Mouse (Mus musculus): ENCODE measurements around the gene Psmc1. TPM values are rescaled to one million over a fixed set of nuclear protein-coding genes. Genes with fewer than 3 reads are reported as not detected.

Psmc1 gene
- polyA plus RNA-seq, 1 experiment from 2014 or later, result 243 TPM

DNA sequence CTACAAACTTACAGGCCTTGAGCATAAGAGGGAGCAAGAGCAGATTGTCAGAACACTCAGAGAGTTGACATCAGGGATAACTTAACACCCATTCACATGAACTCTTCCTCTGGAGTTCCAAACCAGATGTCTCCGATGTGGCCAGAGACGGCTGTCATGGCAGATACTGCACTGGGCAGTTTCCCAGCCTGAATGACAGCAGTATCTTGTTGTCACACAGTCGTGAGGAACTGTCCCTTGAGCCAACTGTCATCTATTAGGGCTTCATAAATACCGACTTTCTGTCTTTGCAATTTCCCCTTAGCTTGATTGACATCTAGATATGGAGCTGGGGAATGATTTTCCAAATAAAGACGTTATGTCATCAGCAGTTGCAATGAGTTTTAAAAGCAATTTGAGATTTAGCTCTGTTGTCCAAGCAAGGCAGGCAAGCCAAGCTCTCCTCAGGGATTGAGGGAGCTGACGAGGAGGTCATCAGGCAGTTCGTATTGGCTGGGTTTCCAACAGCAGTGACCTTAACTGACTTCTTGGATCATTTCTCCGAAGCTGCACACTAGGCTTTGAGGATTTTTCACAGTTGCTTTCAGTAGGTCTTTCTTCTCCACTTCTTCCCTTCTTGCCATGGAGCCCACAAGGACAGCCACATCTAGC lies 30.2 kb upstream of the Psmc1 start:
- H3K9ac ChIP-seq (ENCODE audit: low read depth, low read length), result no peak overlapping the region
- 64% methylated on average over 8 of the region's 8 CpGs for WGBS (ENCODE audit: insufficient replicate concordance)
- H3K36me3 ChIP-seq (ENCODE audit: control insufficient read depth, insufficient read depth, low read length), result no peaks in the 10 kb centered on the region
- no peaks in the 10 kb centered on the region for H3K27me3 ChIP-seq (ENCODE audit: control insufficient read depth, insufficient read depth, low read length)
- no peak overlapping the region for H3K4me3 ChIP-seq (ENCODE audit: low read depth, low read length)
- no peak overlapping the region for H3K4me2 ChIP-seq
- no peaks in the 10 kb centered on the region for H3K4me1 ChIP-seq (ENCODE audit: control insufficient read depth, insufficient read depth, low read length)
- no peak for ATAC-seq (replicated peaks; ENCODE audit: insufficient number of reproducible peaks, low FRiP score, low TSS enrichment)
- H3K9me3 ChIP-seq (replicated peaks; ENCODE audit: control insufficient read depth, low read length), result no peaks in the 10 kb centered on the region
- H3K27ac ChIP-seq (ENCODE audit: low read depth, low read length), result no peak overlapping the region

GRCm38 (mm10) chr12:100088026-100088425 lies 21.9 kb upstream of the Psmc1 start:
- Histone ChIP-seq H3K36me3 (ENCODE audit: control insufficient read depth, insufficient read depth, low read length) (no peaks in the 10 kb centered on the region), H3K27ac (ENCODE audit: low read depth, low read length) (no peak overlapping the region), H3K4me2 (no peak overlapping the region), H3K27me3 (ENCODE audit: control insufficient read depth, insufficient read depth, low read length) (no peaks in the 10 kb centered on the region), H3K9me3 (replicated peaks; ENCODE audit: control insufficient read depth, low read length) (no peaks in the 10 kb centered on the region), H3K4me3 (ENCODE audit: low read depth, low read length) (no peak overlapping the region), H3K4me1 (ENCODE audit: control insufficient read depth, insufficient read depth, low read length) (no peaks in the 10 kb centered on the region), H3K9ac (ENCODE audit: low read depth, low read length) (no peak overlapping the region)
- WGBS (ENCODE audit: insufficient replicate concordance), result 67% methylated on average over 3 of the region's 3 CpGs
- no peak for ATAC-seq (replicated peaks; ENCODE audit: insufficient number of reproducible peaks, low FRiP score, low TSS enrichment)

DNA sequence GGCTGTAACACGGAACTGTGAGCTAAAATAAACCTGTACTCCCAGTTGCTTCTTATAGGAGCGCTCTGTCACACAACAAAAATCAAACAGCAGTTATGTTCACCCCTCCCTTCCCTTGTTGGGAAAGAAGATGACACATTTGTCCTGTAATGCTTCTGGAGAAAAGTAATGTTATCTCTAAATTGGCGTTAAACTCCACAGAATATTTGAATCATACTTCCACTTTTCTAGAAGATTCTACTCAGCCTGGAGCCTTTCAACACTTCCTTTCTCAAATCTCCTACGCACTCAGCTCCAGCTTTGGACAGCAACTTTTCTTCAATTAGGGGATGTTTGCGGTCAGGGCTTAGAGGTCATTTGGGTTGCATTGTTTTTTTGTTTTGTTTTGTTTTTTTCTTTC lies 20.7 kb upstream of the Psmc1 start:
- WGBS (ENCODE audit: insufficient replicate concordance), result 81% methylated on average over 5 of the region's 5 CpGs

DNA sequence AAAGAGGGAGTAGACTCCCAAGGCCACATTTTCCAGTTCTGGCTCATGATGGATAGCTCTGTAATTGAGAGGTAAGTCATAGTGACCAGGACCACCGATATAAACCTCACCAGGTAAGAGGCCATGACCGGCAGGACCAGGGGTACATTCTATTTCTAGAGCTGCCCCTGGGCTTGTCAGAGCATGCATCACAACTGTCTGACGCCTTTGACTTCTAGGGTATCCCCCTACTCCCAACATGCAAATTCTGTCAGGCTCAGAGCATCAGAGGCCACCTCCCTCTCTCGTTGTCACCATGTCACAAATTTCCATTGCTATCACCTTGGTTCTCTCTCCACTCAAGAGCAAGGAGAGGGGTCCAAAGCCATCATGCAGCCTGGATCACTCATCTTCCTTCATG lies 19.2 kb upstream of the Psmc1 start:
- Histone ChIP-seq H3K4me1 (ENCODE audit: control insufficient read depth, insufficient read depth, low read length) (no peaks in the 10 kb centered on the region), H3K27ac (ENCODE audit: low read depth, low read length) (no peak overlapping the region), H3K36me3 (ENCODE audit: control insufficient read depth, insufficient read depth, low read length) (no peaks in the 10 kb centered on the region), H3K9ac (ENCODE audit: low read depth, low read length) (no peak overlapping the region), H3K27me3 (ENCODE audit: control insufficient read depth, insufficient read depth, low read length) (no peaks in the 10 kb centered on the region), H3K4me2 (no peak overlapping the region), H3K4me3 (ENCODE audit: low read depth, low read length) (no peak overlapping the region), H3K9me3 (replicated peaks; ENCODE audit: control insufficient read depth, low read length) (no peaks in the 10 kb centered on the region)
- ATAC-seq (replicated peaks; ENCODE audit: insufficient number of reproducible peaks, low FRiP score, low TSS enrichment), result no peak
- 72% methylated on average over 4 of the region's 4 CpGs for WGBS (ENCODE audit: insufficient replicate concordance)

More for the DNA sequence above, 20.7 kb upstream of the Psmc1 start:
- no peak for ATAC-seq (replicated peaks; ENCODE audit: insufficient number of reproducible peaks, low FRiP score, low TSS enrichment)
- H3K27ac ChIP-seq (ENCODE audit: low read depth, low read length), result no peak overlapping the region
- H3K9ac ChIP-seq (ENCODE audit: low read depth, low read length), result no peak overlapping the region
- H3K4me1 ChIP-seq (ENCODE audit: control insufficient read depth, insufficient read depth, low read length), result no peaks in the 10 kb centered on the region
- H3K4me3 ChIP-seq (ENCODE audit: low read depth, low read length), result no peak overlapping the region
- no peaks in the 10 kb centered on the region for H3K27me3 ChIP-seq (ENCODE audit: control insufficient read depth, insufficient read depth, low read length)
- H3K36me3 ChIP-seq (ENCODE audit: control insufficient read depth, insufficient read depth, low read length), result no peaks in the 10 kb centered on the region
- H3K9me3 ChIP-seq (replicated peaks; ENCODE audit: control insufficient read depth, low read length), result no peaks in the 10 kb centered on the region
- no peak overlapping the region for H3K4me2 ChIP-seq

DNA sequence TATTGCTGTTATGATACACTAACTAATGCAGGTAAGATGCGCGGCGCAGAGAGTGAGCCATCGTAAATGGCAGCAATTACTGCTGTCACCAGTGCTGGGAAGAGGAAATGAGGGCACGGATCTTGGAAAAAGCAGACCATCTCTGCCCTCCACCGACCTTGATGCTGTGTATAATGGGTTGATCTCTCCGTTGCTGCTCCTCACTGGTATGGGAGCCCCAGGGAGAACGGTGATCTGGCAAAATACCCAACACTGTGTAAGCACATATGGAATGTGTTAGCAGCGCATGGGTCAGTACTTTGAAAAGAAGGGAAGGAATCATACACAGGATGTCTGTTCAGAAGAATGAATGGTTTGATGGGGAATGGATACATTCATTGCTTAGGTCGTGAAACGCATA lies 16.9 kb upstream of the Psmc1 start:
- Histone ChIP-seq H3K4me2 (no peak overlapping the region), H3K9ac (ENCODE audit: low read depth, low read length) (no peak overlapping the region), H3K9me3 (replicated peaks; ENCODE audit: control insufficient read depth, low read length) (no peaks in the 10 kb centered on the region), H3K4me3 (ENCODE audit: low read depth, low read length) (no peak overlapping the region), H3K36me3 (ENCODE audit: control insufficient read depth, insufficient read depth, low read length) (no peaks in the 10 kb centered on the region), H3K27me3 (ENCODE audit: control insufficient read depth, insufficient read depth, low read length) (no peaks in the 10 kb centered on the region), H3K4me1 (ENCODE audit: control insufficient read depth, insufficient read depth, low read length) (no peaks in the 10 kb centered on the region), H3K27ac (ENCODE audit: low read depth, low read length) (no peak overlapping the region)
- ATAC-seq (replicated peaks; ENCODE audit: insufficient number of reproducible peaks, low FRiP score, low TSS enrichment), result no peak
- whole genome bisulfite sequencing (ENCODE audit: insufficient replicate concordance), result 82% methylated on average over 11 of the region's 11 CpGs

- H3K4me1 ChIP-seq (ENCODE audit: control insufficient read depth, insufficient read depth, low read length), result no peaks in the 10 kb centered on the region
- H3K36me3 ChIP-seq (ENCODE audit: control insufficient read depth, insufficient read depth, low read length), result no peaks in the 10 kb centered on the region
These were observed 9.8 kb upstream of the Psmc1 start for GRCm38 (mm10) chr12:100099971-100100706.

DNA sequence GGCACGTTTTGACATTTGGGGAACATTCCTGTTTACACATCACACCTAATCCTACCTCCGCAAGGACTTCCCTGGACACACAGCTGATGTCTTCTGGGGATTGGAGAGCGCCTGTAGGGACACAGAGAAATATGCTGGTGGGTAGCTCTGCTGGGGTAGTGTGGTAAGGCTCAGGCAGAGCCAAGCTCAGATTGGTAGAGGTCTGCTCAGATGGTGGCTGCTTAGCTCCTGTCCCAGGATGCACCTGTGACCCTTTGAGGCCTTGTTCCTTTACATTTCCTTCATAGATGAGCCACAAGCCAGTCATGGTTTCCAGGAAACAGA lies 9.3 kb upstream of the Psmc1 start:
- no peak overlapping the region for H3K4me3 ChIP-seq (ENCODE audit: low read depth, low read length)
- no peaks in the 10 kb centered on the region for H3K27me3 ChIP-seq (ENCODE audit: control insufficient read depth, insufficient read depth, low read length)
- H3K36me3 ChIP-seq (ENCODE audit: control insufficient read depth, insufficient read depth, low read length), result no peaks in the 10 kb centered on the region
- no peak for ATAC-seq (replicated peaks; ENCODE audit: insufficient number of reproducible peaks, low FRiP score, low TSS enrichment)
- no peak overlapping the region for H3K9ac ChIP-seq (ENCODE audit: low read depth, low read length)
- no peak overlapping the region for H3K27ac ChIP-seq (ENCODE audit: low read depth, low read length)
- WGBS (ENCODE audit: insufficient replicate concordance), result 60% methylated on average over 3 of the region's 3 CpGs
- H3K4me1 ChIP-seq (ENCODE audit: control insufficient read depth, insufficient read depth, low read length), result no peaks in the 10 kb centered on the region
- H3K4me2 ChIP-seq, result no peak overlapping the region
- H3K9me3 ChIP-seq (replicated peaks; ENCODE audit: control insufficient read depth, low read length), result no peaks in the 10 kb centered on the region

More at GRCm38 (mm10) chr12:100099971-100100706, 9.8 kb upstream of the Psmc1 start:
- Histone ChIP-seq H3K4me3 (ENCODE audit: low read depth, low read length) (no peak overlapping the region), H3K9me3 (replicated peaks; ENCODE audit: control insufficient read depth, low read length) (no peaks in the 10 kb centered on the region), H3K4me2 (no peak overlapping the region), H3K9ac (ENCODE audit: low read depth, low read length) (no peak overlapping the region), H3K27ac (ENCODE audit: low read depth, low read length) (no peak overlapping the region), H3K27me3 (ENCODE audit: control insufficient read depth, insufficient read depth, low read length) (no peaks in the 10 kb centered on the region)
- ATAC-seq (replicated peaks; ENCODE audit: insufficient number of reproducible peaks, low FRiP score, low TSS enrichment), result no peak; the same call in 1 of the 2 replicates
- WGBS (ENCODE audit: insufficient replicate concordance), result 39% methylated on average over 3 of the region's 3 CpGs

DNA sequence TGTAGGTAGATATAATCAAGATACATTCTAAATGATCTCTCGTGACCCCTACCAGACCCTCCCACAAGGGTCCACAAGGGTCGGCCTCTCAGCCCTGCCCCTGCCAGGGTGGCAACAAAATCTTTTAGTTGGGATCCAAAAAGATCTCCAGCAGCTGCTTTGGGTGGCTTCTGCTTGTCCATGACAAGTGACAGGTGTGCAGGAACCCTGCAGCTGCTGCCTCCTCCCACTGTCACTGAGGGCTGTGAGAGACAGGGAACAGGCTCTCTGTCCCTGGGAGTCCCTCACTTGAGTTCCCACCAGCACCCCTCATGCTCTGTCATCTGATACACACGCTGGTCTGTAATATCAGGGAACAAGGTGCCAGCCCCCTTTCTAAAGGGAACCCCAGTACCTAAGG lies 8.3 kb upstream of the Psmc1 start:
- Histone ChIP-seq H3K9me3 (replicated peaks; ENCODE audit: control insufficient read depth, low read length) (no peaks in the 10 kb centered on the region), H3K27ac (ENCODE audit: low read depth, low read length) (no peak overlapping the region), H3K36me3 (ENCODE audit: control insufficient read depth, insufficient read depth, low read length) (no peaks in the 10 kb centered on the region), H3K4me2 (no peak overlapping the region), H3K9ac (ENCODE audit: low read depth, low read length) (no peak overlapping the region), H3K27me3 (ENCODE audit: control insufficient read depth, insufficient read depth, low read length) (no peaks in the 10 kb centered on the region), H3K4me3 (ENCODE audit: low read depth, low read length) (no peak overlapping the region), H3K4me1 (ENCODE audit: control insufficient read depth, insufficient read depth, low read length) (no peaks in the 10 kb centered on the region)
- no peak for ATAC-seq (replicated peaks; ENCODE audit: insufficient number of reproducible peaks, low FRiP score, low TSS enrichment)
- 65% methylated on average over 3 of the region's 3 CpGs for WGBS (ENCODE audit: insufficient replicate concordance)

DNA sequence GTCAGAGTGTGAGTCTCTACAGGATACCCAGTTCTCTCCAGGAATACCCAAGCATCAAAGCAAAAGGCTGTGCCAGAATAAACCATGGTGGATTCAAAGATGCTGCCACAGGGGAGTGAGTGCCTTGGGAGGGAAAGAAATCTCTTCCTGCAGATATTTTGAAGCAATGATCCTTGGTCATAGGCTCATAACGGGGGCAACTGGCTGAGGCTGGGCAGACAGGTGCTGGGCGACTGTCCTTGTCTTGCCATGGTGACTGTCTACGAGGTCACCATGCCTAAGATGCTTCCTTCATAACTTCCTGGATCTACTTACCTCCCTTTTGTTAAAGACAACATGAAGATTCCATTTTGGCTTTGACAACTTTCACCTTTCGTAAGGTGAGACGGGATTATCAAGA lies 5.4 kb upstream of the Psmc1 start:
- Histone ChIP-seq H3K4me2 (no peak overlapping the region), H3K9ac (ENCODE audit: low read depth, low read length) (no peak overlapping the region), H3K36me3 (ENCODE audit: control insufficient read depth, insufficient read depth, low read length) (no peaks in the 10 kb centered on the region), H3K27ac (ENCODE audit: low read depth, low read length) (no peak overlapping the region), H3K9me3 (replicated peaks; ENCODE audit: control insufficient read depth, low read length) (no peaks in the 10 kb centered on the region), H3K27me3 (ENCODE audit: control insufficient read depth, insufficient read depth, low read length) (no peaks in the 10 kb centered on the region), H3K4me3 (ENCODE audit: low read depth, low read length) (no peak overlapping the region), H3K4me1 (ENCODE audit: control insufficient read depth, insufficient read depth, low read length) (no peaks in the 10 kb centered on the region)
- WGBS (ENCODE audit: insufficient replicate concordance), result 83% methylated on average over 5 of the region's 5 CpGs
- no peak for ATAC-seq (replicated peaks; ENCODE audit: insufficient number of reproducible peaks, low FRiP score, low TSS enrichment)

All from heart, embryonic 11.5 days (tissue).